16 mouse cellular contexts compared by ENCODE assay signal in genomic region chr11:88660404-88660803, GRCm38 (mm10). TPM values are rescaled to one million over a fixed set of nuclear protein-coding genes. Genes with fewer than 3 reads are reported as not detected.
DNase-seq lines count a peak whose midpoint lies in the region; ATAC-seq and TF ChIP-seq lines count a peak whose summit lies in the region.
"Had no signal": no experiment of that assay in that cellular context is flagged by ENCODE, and none has a peak within 500 bp of the region (broad histone marks: within the 10 kb centered on the region; RNA-seq: fewer than 3 reads in every experiment).

No protein-coding gene starts in this region.

- H3K4me2 ChIP-seq in kidney, postnatal 0 days (ENCODE audit: low read length): no peak overlapping the region
- no peak overlapping the region for H3K4me2 ChIP-seq in liver, postnatal 0 days (ENCODE audit: low read depth, low read length)
- H3K4me2 ChIP-seq in liver, embryonic 11.5 days: no peak overlapping the region
- H3K4me2 ChIP-seq in limb, embryonic 15.5 days: no peak overlapping the region
- H3K4me2 ChIP-seq: liver, embryonic 15.5 days had no signal

- H3K4me1 ChIP-seq in kidney, postnatal 0 days (replicated peaks; ENCODE audit: insufficient read depth, low read length): peaks cover 20% of the 10 kb centered on the region
- H3K4me1 ChIP-seq in liver, postnatal 0 days (ENCODE audit: insufficient read depth): 0 out of 2 replicates have a peak, but pooled peaks cover 10% of the 10 kb centered on the region
- peaks cover 2% of the 10 kb centered on the region; the same call in 1 of the 2 replicates for H3K4me1 ChIP-seq in liver, embryonic 11.5 days (replicated peaks; ENCODE audit: control insufficient read depth, insufficient read depth, low read length)
- peaks cover 27% of the 10 kb centered on the region for H3K4me1 ChIP-seq in limb, embryonic 15.5 days

- H3K36me3 ChIP-seq in kidney, postnatal 0 days (ENCODE audit: insufficient read depth, low read length): peaks cover 15% of the 10 kb centered on the region
- peaks cover 10% of the 10 kb centered on the region; the same call in 1 of the 2 replicates for H3K36me3 ChIP-seq in liver, postnatal 0 days (replicated peaks; ENCODE audit: insufficient read depth, low read length)
- H3K36me3 ChIP-seq in liver, embryonic 11.5 days (ENCODE audit: control insufficient read depth, insufficient read depth, low read length): peaks cover 8% of the 10 kb centered on the region; the same call in 1 of the 2 replicates
- peaks cover 16% of the 10 kb centered on the region for H3K36me3 ChIP-seq in limb, embryonic 15.5 days
- H3K36me3 ChIP-seq: liver, embryonic 15.5 days had no signal

- H3K9me3 ChIP-seq in kidney, postnatal 0 days (replicated peaks; ENCODE audit: low read length): no peaks in the 10 kb centered on the region
- H3K9me3 ChIP-seq in liver, postnatal 0 days (ENCODE audit: low read length): no peaks in the 10 kb centered on the region
- no peaks in the 10 kb centered on the region for H3K9me3 ChIP-seq in liver, embryonic 11.5 days (ENCODE audit: control insufficient read depth, low read length)
- H3K9me3 ChIP-seq in limb, embryonic 15.5 days: no peaks in the 10 kb centered on the region
- H3K9me3 ChIP-seq: liver, embryonic 15.5 days had no signal

- intact Hi-C loops in gastrocnemius, adult 2 months (cut with DNase I): no loop called here

- WGBS in kidney, postnatal 0 days: 55% methylated on average over 9 of the region's 9 CpGs
- WGBS in liver, postnatal 0 days (ENCODE audit: insufficient replicate concordance): 68% methylated on average over 9 of the region's 9 CpGs
- 84% methylated on average over 9 of the region's 9 CpGs for WGBS in liver, embryonic 11.5 days
- 58% methylated on average over 9 of the region's 9 CpGs for WGBS in limb, embryonic 15.5 days

- no peaks in the 10 kb centered on the region for H3K27me3 ChIP-seq in kidney, postnatal 0 days (ENCODE audit: insufficient read depth, low read length)
- H3K27me3 ChIP-seq in liver, postnatal 0 days (ENCODE audit: insufficient read depth, low read length): no peaks in the 10 kb centered on the region
- no peaks in the 10 kb centered on the region for H3K27me3 ChIP-seq in liver, embryonic 11.5 days (replicated peaks; ENCODE audit: control insufficient read depth, insufficient read depth, low read length)
- no peaks in the 10 kb centered on the region for H3K27me3 ChIP-seq in limb, embryonic 15.5 days
- H3K27me3 ChIP-seq: liver, embryonic 15.5 days had no signal

- peak overlapping the region; percentile 70 for H3K27ac ChIP-seq in gastrocnemius, adult 2 months
- H3K27ac ChIP-seq in kidney, postnatal 0 days: peak overlapping the region; percentile 66; the same call in 1 of the 2 replicates
- peak overlapping the region; percentile 67 for H3K27ac ChIP-seq in liver, postnatal 0 days (ENCODE audit: low read depth)
- H3K27ac ChIP-seq in liver, embryonic 11.5 days (ENCODE audit: low read depth, low read length): no peak overlapping the region
- 0 out of 2 replicates have a peak overlapping the region, but pooled peaks have one; percentile 0 for H3K27ac ChIP-seq in limb, embryonic 15.5 days
- H3K27ac ChIP-seq: liver, embryonic 15.5 days had no signal

- no peak for TF ChIP-seq EP300 in liver, postnatal 0 days (IDR thresholded peaks at IDR 0.05; ENCODE audit: low read depth)

- H3K9ac ChIP-seq in kidney, postnatal 0 days (ENCODE audit: low read depth, low read length): no peak overlapping the region
- H3K9ac ChIP-seq in liver, postnatal 0 days (replicated peaks): no peak overlapping the region
- H3K9ac ChIP-seq in liver, embryonic 11.5 days (ENCODE audit: low read depth, low read length): no peak overlapping the region
- H3K9ac ChIP-seq in limb, embryonic 15.5 days: no peak overlapping the region
- H3K9ac ChIP-seq: liver, embryonic 15.5 days had no signal

- no peak overlapping the region for H3K4me3 ChIP-seq in gastrocnemius, adult 2 months
- no peak overlapping the region for H3K4me3 ChIP-seq in kidney, postnatal 0 days (replicated peaks; ENCODE audit: low read depth, low read length)
- no peak overlapping the region for H3K4me3 ChIP-seq in liver, postnatal 0 days (ENCODE audit: low read depth, low read length)
- H3K4me3 ChIP-seq in liver, embryonic 11.5 days (ENCODE audit: low read depth, low read length): no peak overlapping the region
- H3K4me3 ChIP-seq in limb, embryonic 15.5 days: no peak overlapping the region
- H3K4me3 ChIP-seq: liver, embryonic 15.5 days had no signal

- no peak for ATAC-seq in kidney, postnatal 0 days (replicated peaks; ENCODE audit: low FRiP score, low read depth)
- peak; percentile 59; the same call in 1 of the 2 replicates for ATAC-seq in liver, postnatal 0 days
- ATAC-seq in liver, embryonic 11.5 days (replicated peaks; ENCODE audit: low FRiP score): no peak
- no peak for ATAC-seq in limb, embryonic 15.5 days (ENCODE audit: insufficient number of reproducible peaks, low FRiP score, low TSS enrichment, low read depth)
- ATAC-seq: intestine, embryonic 16.5 days had no signal

- peak; percentile 44 for DNase-seq in gastrocnemius, adult 2 months
- DNase-seq in gastrocnemius, postnatal 25 days: no peak
- peak; percentile 19 for DNase-seq in kidney, postnatal 0 days (ENCODE audit: low spot score)
- no peak for DNase-seq in kidney, postnatal 4 days
- no peak for DNase-seq in liver, postnatal 0 days
- DNase-seq in liver, embryonic 11.5 days (ENCODE audit: low spot score): no peak
- no peak for DNase-seq in right cerebral cortex, postnatal 25 days
- DNase-seq: B cell, adult 2 months; cerebellum, adult 18-20 months; cerebellum, postnatal 25 days; lung, postnatal 10 days; spleen, adult 18-20 months; thymus, postnatal 25 days had no signal

- no peak for TF ChIP-seq CTCF in gastrocnemius, adult 2 months (IDR thresholded peaks at IDR 0.05)
- no peak for TF ChIP-seq CTCF in kidney, postnatal 0 days (IDR thresholded peaks at IDR 0.05; ENCODE audit: low read depth)
- TF ChIP-seq CTCF in liver, postnatal 0 days (IDR thresholded peaks at IDR 0.05; ENCODE audit: low read depth): no peak

RNA-seq across cellular contexts. Expression of gene Msi2, which starts 57.9 kb away (rescaled TPM):
- total RNA-seq in gastrocnemius, adult 2 months (2021): 100 to 1,000 TPM; 169 to 193 TPM
- 100 to 1,000 TPM; 158 TPM for total RNA-seq in gastrocnemius, postnatal 25 days (2021)
- polyA plus RNA-seq in kidney, postnatal 0 days (2015; fragmentation: Nextera tagmentation; extraction: Ambion mirVana): 24.5 and 28.2 TPM in 2 replicates
- polyA plus RNA-seq in liver, postnatal 0 days (2015; fragmentation: Nextera tagmentation; extraction: Ambion mirVana): 3.4 and 3.7 TPM in 2 replicates
- polyA plus RNA-seq in liver, embryonic 11.5 days (2014; fragmentation: Nextera tagmentation; extraction: Ambion mirVana): 7.1 and 8.2 TPM in 2 replicates
- polyA plus RNA-seq in limb, embryonic 15.5 days (2015; fragmentation: Nextera tagmentation; extraction: Ambion mirVana): 12.0 and 13.1 TPM in 2 replicates

Comparison
In these comparisons a context has a peak if more than half of its experiments do, and no peak if none do; other contexts are left out.
1. DNase-seq: peak in gastrocnemius, adult 2 months (single experiment) and kidney, postnatal 0 days (single experiment); none in gastrocnemius, postnatal 25 days (single experiment), kidney, postnatal 4 days (0 of 2), liver, postnatal 0 days (single experiment), liver, embryonic 11.5 days (single experiment) and right cerebral cortex, postnatal 25 days (single experiment).